Mouse (Mus musculus) heart, postnatal 4 days (tissue): Measurements from ENCODE around the gene Rftn2. TPM values are rescaled to one million over a fixed set of nuclear protein-coding genes. Genes with fewer than 3 reads are reported as not detected.
"Not testable (repeated sequence)": the region's sequence is repeated elsewhere in the genome, so short reads cannot be mapped to it uniquely, and the experiment has no call there.

Source experiments
- DNase-seq: peaks from one replicate; pipeline ENCODE4 v3.0.0; 2021
- total RNA-seq, 2 experiments: library from RNA; stranded (reverse); gene quantifications; 2 replicates each; pipeline ENCODE4 v1.2.3; 2021

The Rftn2 gene
- total RNA-seq, 2 experiments from 2014 or later: 13.7 to 15.0 TPM

DNA sequence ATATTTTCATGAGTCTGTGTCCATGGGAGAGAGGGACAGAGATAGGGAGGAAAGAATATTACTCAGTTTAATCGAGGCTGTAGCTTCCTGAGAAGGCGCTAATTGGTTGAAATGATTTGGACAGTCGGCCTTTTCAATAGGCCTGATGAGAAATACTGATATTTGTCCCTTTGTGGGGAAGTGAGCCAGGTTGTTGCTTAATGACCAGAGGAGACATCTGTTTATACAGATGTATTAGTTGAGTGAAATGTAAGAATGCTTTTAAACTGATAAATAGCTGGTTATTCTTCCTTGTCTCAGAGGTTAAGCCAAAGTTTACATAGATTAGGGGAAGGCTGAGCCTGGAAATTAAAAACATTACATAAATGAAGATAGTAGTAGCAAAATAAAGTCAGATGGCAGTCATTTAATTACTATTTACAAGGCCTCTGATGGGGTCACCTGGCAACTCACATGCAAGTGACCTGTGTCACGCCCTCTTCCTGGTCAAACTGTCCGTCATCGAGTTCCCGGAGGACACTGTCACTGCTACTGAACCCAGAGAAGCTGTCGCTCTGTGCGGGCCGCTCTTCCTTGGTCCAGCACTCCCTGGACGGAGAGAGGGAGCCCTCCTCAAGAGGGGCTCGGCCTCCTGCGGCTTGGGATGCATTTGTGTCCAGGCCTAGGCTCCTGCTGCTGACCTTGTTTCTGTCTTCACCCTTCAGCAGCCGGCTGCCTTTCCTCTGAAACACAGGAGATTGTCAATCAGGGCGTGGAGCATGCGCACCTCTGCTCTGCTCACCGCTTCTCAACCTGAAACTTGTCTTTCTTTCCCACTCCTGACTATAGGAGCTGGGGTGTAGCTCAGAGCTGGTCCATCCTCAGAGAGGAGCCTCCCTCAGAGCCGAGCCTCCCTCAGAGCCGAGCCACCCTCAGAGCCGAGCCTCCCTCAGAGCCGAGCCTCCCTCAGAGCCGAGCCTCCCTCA lies 54.9 kb downstream of the Rftn2 start:
- DNase-seq: no peak

DNA sequence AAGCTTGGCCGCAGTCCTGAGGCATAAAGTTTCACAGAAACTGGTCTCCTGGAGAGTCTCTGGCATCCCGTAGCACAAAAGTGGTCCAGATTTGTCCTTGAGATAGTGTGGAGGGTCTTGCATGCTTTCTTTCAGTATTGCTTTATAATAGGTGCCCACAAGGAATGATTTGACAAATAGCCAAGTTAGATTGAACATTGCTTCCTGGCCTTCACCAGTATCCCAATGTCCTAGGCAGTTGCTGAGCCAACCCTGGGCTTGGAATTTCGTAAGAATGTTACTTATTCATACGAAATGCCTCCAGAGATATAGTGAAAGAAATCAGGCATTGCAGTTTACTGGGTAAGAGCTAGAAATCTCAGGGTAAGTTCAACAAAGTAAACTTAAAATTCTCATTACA lies 58.0 kb downstream of the Rftn2 start:
- no peak for DNase-seq

DNA sequence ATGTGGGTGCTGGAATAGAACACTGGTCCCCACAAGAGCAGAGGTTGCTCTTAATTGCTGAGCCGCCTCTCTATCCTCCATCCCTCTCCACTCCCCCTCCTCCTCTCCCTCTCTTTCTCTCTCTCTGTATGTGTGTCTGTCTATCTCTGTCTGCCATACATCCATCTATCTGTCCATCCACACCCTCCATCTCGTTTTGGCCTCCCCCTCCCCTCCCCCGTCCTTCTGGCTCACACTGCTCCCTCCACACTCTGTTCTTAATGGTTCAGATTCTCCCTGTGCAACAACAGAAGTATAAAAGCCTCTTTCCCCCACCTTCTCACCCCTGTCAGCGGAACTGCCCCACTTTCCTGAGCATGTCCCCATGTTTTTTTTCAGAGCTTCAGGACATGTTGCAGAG lies 59.0 kb downstream of the Rftn2 start:
- DNase-seq: no peak

DNA sequence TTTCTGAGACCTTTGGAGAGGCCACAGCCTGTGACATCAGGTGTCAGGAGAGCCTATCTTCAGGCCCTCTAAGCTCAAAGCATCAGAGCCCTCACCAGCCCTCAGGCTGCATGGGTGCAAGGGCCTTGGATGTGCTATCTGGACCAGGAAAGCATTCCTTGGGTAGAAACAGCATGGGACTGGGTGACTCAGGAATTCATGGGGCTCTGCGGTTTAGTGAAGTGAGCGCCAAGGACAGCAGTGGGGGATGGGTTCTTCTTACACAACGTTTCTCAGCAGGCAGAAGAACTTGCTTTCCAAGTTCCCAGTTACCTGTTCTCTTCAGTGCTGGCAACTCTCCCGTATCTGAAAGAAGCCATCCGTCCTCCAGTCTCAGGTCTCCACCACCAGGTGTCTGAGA lies 62.6 kb downstream of the Rftn2 start:
- DNase-seq: no peak

DNA sequence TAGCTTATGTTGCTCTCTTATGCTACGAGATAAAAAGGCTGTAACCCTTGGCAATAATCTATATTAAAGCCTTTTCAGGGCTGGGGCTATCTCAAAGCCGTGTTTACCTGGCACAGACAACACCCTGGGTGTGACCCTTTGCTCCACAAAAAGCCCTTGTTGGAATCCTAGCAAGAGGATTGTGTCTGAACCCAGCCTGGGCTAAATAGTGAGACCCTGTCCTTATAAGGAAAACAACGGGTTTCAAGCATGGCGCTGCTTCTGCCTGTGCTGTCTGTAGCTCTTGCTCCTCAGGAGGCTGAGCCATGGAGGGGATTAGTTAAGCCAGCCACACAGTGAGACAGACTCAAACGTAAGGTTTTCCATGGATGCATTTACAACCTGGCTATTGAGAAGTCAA lies 63.8 kb downstream of the Rftn2 start:
- no peak for DNase-seq

DNA sequence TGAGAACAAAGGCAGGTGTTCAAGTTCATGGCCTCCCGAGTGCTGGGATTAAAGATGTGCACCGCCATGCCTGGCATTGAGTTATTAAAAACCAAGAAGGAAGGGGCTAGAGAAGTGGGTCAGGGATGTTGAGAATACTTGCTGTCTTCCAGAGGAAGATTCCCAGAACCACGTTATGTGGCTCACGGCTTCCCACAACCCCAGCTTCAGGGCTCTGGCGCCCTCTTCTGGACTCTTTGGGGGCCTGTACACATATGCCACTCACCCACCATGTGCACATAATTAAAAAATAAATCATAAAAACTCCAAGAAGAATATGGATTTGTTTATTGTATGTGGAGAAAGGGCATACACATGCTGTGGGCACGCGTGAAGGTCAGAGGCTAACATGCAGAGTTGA lies 64.7 kb downstream of the Rftn2 start:
- no peak for DNase-seq

DNA sequence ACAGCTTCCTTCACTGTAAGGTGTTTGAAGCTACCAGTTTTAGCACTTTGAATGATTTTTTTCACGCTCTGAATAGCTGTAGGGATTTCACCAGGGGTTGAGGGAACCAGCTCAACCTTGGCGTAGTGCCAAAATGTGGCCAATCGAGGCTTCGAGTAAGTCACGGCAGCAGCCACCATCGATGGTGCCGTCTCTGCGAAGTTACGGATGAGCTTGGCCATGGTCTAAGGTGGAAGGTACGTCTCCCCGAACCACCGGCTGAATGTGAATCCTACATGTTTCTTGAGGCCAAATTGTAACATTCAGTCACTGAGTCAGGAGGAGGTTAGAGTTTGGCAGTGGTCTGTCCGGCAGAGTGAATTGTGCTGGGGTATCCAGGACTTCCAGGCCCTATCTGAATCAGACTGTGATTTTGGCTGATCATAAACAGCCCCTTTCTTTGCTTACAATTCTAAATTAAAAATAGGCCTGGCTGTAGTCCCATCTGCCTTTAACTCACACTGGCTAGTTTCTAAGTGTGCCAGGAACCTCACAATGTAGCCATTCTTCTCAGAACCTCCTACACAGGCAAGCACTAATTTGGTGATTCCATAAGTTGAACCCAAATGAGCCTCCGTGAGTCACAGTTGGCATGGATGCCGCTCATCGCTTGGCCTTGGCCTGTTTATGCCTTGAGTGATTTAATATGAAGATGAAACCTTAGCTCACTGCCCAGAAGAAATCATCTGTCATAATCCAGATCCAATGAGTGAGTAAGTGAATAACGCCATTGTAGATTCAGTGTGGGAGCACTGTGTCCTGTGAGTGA lies 65.5 kb downstream of the Rftn2 start:
- DNase-seq: peak; percentile 14

DNA sequence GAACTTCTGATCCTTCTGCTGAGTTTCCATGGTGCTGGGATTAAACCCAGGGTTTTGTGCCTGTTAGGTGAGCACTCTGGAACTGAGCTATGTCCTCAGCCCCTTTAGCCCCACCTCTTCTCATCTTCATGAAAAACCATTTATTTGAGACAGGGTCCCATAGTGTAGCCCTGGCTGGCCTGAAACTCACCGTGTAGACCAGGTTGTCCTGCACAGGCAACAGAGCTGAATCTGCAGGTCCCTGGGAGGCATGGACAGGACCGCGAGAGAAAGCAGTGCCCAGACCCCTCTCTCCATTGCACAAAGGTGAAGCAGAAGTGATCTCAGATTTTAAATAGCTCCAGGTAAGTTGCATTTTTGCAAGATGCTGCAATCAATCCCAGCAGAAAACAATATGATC lies 66.4 kb downstream of the Rftn2 start:
- DNase-seq: no peak

DNA sequence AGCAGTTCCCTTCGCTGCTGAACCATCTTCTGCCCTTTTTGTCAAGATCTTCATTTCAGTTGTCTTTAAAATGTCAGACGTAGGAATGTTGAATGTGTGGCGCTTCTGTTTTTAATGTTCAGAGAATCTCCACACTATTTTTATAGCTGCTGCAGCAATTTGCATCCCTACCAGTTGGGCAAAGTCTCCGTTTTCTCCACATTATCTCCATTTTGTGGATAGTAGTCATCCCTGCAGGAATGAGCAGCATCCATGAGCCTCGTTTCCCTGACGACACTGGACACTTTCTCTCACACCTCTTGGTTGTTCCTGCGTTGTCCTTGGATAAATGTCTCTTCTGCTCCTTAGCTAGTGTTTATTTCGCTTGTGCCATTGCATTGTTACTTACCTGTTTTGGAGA lies 67.8 kb downstream of the Rftn2 start:
- no peak for DNase-seq

DNA sequence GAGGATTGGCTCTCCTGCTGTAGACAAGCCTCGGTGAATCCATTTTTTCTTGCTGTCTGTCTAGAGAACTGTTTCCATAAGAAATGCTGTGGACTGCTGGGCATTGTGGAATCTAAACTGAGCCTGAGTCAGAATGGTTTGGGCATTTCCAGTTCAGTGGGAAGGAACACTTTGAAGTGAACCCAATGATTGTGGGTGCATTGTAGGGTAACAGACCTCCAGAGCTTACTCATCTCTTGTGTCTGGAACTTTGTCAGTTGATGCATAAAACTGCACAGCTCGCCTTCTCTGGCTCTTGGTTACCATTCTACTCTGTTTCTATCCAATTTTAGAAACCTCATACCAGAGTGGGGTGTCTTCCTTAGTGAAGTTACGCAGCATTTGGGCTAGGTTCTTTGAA lies 68.4 kb downstream of the Rftn2 start:
- no peak for DNase-seq

DNA sequence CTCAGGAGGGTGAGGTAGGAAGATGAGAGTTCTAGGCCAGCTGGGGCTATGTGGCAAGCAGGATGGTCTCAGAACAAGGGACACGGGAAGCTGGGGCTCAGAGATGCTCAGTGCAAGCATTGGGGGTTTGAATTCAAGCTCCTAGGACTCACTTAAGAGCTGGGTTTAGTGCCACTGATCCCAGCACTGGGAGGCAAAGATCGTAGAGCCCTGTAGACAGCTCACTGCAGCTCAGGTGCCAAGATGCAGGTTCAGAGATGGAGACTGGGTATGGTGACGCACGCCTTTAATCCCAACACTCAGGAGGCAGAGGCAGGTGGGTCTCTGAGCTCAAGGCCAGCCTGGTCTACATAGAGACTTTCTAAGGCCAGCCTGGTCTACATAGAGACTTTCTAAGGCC lies 69.3 kb downstream of the Rftn2 start:
- no peak for DNase-seq

DNA sequence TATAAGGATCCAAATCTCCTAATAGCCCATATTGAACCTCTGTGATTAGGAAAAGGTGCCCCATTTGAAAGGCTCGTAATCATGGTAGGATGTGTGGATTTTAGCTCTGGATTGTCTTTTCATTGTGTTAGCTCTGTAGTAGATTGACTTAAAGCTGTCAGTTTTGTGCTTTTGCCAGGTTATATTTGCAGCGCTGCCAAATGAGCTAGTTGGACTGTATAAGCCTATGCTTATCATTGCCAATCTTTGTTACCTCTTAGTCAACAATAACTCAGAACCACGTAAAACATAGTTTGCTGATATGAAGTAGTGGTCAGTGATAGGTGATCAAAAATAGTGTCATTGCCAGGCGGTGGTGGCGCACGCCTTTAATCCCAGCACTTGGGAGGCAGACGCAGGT lies 81.0 kb downstream of the Rftn2 start:
- no peak for DNase-seq

DNA sequence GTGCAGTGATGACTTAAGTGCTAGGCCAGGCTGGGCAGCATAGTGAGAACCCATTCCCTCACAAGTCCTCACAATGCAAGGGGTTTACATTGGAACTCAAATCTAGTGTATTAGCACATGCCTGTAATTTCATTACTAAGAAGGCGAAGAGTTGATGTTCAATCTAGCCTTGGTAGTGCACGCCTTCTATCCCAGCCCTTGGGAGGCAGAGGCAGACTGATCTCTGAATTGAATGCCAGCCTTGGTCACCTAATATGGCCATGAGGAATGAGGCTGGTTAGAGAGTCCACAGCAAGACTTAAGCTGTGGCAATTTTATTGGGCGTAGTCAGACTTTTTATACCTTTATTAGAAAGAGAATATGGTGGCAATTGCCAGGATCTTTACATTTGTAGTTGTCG lies 82.2 kb downstream of the Rftn2 start:
- DNase-seq: no peak

DNA sequence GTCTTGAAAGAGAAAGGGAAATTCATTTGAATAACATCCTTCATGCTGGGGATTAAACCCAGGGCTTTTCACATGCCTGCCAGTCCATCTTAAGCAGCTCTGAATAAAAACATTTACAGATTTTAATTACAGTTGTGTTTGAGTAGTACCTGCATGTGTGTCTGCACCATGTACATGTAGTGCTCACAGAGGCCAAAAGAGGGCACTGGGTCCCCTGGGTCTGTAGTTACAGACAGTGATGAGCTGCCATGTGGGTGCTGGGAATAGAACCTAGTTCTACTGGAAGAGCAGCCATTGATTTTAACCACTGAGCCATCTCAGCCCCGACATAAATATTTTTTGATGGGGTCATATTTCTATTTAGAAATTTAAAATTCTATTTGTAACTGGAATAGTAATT lies 90.7 kb downstream of the Rftn2 start:
- DNase-seq: no peak

DNA sequence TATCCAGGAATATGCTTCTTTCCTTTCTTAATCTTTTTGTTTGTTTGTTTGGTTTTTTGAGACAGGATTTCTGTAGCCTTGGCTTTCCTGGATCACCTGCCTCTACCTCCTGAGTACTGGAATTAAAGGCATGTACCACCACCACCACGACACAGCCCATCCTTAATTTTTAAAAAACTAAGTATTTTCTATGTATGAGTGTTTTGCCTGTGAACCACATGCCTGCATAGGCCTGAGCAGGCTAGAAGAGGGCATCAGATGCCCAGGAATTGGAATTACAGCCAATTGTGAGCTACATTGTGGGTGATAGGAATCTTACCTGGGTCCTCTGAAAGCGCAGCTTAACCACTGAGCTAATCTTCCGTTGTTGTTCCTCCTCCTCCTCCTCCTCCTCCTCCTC lies 92.3 kb downstream of the Rftn2 start:
- no peak for DNase-seq

DNA sequence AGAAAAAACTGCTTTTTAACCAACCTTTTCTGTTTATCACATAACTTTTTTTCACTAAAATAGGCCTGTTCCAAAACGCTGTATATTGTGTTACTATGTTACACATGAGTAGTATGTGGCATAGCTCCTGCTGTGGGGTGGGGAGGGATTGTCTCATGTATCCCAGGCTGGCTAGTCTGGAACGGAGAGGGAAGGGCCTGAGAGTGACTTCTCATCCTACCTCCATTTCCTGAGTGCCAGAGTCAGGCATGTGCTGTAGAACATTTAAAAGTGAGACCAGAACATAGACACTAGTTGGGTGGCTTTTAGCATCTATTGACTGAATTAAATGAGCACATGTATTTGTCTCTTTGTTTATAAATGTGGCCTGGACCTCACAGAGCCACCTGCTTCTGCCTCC lies 93.4 kb downstream of the Rftn2 start:
- DNase-seq: no peak

DNA sequence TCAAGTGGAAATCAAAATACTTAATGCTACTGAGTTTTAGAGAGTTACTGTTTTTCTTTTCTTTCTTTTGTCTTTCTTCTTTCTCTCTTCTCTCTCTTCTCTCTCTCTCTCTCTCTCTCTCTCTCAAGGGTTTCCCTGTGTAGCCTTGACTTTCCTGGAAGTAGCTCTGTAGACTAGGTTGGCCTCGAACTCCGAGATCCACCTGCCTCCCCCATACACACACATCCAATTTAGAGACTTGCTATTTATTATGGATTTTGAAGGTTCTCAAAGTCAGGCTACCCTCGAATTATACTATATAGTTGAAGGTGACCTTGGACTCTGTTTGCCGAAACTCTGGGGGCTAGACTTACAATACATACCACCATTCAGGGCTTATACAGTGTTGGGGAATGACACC lies 94.3 kb downstream of the Rftn2 start:
- no peak for DNase-seq

DNA sequence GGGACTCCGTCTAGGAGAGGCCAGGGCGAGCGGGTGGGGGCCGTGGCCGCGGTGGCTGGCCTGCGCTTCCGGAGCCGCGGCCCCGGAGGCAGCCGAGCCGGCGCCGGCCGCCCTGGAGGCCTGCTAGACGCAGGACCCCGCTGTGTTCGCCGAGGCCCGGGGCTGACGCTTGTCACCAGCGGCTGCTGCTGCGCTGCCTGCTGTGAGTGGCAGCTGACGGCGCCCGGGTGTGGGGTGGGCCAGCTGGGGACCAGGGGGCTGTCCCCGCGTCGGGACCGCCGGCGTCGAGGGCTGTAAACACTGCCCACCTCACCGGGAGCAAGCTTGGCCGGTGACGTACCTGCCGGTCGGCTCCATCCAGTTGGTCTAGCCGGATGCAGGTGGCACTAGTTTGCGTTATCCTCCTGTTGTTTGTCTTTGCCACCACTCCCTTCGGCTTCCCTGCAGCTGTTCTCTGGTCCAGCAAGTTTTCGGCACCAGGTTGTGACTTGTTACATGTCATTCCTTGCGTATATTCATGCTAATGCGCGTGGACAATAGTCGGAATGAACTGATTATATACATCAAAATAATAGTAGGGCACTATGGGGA lies 95.1 kb downstream of the Rftn2 start:
- DNase-seq: no peak

DNA sequence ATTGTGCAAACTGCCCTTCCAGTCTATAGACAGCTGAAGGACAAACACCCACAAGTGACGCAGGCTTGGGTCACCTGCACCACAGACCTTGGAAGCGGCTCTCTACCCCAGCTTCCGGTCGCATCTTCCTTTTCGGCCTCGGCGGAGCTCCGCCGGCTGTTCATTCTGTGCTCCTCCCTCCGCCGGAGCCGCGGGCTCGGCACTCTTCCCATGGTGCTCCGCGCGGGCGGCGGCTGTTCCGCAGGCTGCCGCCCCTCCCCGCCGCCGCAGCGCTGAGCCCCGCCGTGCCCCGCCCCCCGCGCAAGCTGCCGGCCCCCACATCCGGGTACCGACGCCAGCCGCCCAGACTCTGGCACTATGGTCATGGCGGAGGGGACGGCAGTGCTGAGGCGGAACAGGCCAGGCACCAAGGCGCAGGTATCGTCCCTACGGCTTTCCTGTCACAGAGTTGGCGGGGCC lies 95.6 kb downstream of the Rftn2 start, which contains the start of gene Mob4:
Gene Mob4 (plus strand): TSS at position 289 of the 459 bp plus-strand sequence.
- DNase-seq: peak; percentile 96

DNA sequence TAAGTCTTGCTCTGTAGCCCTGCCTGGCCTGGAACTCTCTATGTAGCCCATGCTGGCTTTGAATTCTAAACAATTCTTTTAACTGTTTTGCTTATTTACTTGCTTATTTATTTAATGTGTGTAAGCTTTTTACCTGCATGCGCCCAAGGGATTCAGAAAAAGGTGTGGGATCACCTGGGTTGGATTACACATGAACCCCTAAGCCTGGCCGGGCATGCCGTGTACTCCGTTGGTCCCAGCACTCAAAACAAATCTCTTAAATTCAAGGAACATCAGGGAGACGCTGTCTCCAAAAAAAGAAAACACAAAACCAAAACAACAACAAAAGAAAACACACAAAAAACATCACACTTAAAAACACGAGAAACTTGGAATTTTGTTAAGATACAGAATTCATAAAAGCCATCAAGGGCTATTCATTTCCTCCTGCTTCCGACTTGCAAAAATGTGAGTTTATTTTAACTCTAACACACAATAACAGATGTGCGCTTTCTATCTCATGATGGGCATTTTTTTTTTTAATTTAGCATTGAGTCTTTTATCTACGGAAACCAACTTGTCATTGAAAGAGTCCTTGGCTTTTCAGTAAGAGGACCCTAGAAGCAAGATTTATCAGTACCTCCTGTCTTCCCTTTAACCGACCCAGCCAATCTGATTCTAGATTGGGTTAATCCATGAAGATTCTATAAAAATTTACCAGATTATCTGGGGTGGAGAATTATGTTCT lies 96.2 kb downstream of the Rftn2 start:
- no peak for DNase-seq

DNA sequence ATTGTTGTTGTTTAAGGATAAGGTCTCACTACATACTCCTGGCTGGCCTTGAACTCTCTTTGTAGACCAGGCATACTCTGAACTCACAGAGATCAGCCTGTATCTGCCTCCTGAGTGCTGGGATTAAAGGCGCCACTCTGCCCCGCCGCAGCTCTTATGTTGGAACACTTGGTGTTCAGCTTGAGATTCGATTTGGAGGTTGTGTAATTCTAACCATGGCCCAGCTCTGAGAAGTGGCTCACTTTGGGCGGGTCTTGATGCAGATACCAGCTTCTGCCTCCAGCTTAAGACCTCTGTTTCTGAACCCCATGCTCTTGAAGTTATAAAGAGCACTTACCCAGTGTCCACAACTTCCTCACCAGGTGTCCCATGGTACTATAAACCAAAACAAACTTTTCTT lies 96.9 kb downstream of the Rftn2 start:
- no peak for DNase-seq

DNA sequence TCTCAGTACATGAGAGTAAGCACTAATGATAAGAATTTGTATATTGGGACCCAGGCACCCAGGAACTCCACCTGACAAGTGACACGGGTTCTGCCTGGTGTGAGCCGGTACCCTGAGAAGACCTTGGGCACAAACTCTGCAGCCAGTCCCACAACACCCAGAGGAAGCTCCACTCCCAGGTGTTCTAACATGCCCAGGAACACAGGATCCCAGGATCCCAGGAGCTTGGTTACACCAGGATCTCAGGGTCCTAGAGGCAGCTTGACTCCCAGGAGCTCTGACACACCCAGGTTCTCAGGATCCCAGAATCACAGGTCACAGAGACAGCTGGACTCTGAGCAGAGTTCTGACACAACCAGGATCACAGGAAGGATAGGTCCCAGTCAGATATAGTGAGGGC lies 102.4 kb downstream of the Rftn2 start:
- DNase-seq: not testable (repeated sequence)
